Mouse (Mus musculus) B cell, adult 2 months (primary cell): ENCODE results near the gene Myt1.
"Not testable (repeated sequence)": the region's sequence is repeated elsewhere in the genome, so short reads cannot be mapped to it uniquely, and the experiment has no call there.

Experiments
- DNase-seq, 2 experiments: peaks; one replicate each; pipeline ENCODE4 v3.0.0; 2022

The Myt1 gene

GRCm38 (mm10) chr2:181787852-181788251, 24.7 kb downstream of the Myt1 start:
- no peak for DNase-seq

- no peak for DNase-seq
Observed at GRCm38 (mm10) chr2:181789396-181789795, 26.3 kb downstream of the Myt1 start.

- DNase-seq, result not testable (repeated sequence)
Observed at GRCm38 (mm10) chr2:181793186-181793585, 30.1 kb downstream of the Myt1 start.

- DNase-seq, result no peak
Observed at GRCm38 (mm10) chr2:181795641-181796130, 32.6 kb downstream of the Myt1 start.

- DNase-seq, result no peak
Observed at GRCm38 (mm10) chr2:181797672-181798071, 34.5 kb downstream of the Myt1 start.

- no peak for DNase-seq
Observed at GRCm38 (mm10) chr2:181829032-181829650, 66.0 kb downstream of the Myt1 start.

- DNase-seq, result no peak
Observed at GRCm38 (mm10) chr2:181832745-181833144, 69.6 kb downstream of the Myt1 start.

GRCm38 (mm10) chr2:181837372-181838292, 74.5 kb downstream of the Myt1 start, which contains the start of gene Pcmtd2:
Gene Pcmtd2 (plus strand): TSS chr2:181837854.
- peak; percentile 91 to 93 for DNase-seq

- peak; percentile 20 to 26 for DNase-seq
Observed at GRCm38 (mm10) chr2:181838293-181838680, 75.2 kb downstream of the Myt1 start.

GRCm38 (mm10) chr2:181845709-181846394, 82.7 kb downstream of the Myt1 start:
- DNase-seq, result no peak

GRCm38 (mm10) chr2:181863791-181864535, 100.8 kb downstream of the Myt1 start, which contains the start of gene Polr3k:
Gene Polr3k (plus strand): TSS chr2:181864337.
- peak; percentile 87 to 89 for DNase-seq

GRCm38 (mm10) chr2:181864536-181864860, 101.4 kb downstream of the Myt1 start:
- no peak for DNase-seq

- DNase-seq, result peak; percentile 70 to 79
Observed at GRCm38 (mm10) chr2:181866931-181867330, 103.8 kb downstream of the Myt1 start.

GRCm38 (mm10) chr2:181871039-181871438, 107.9 kb downstream of the Myt1 start:
- DNase-seq, result no peak
